Mouse (Mus musculus): ENCODE results near the gene Capn12. TPM values are rescaled to one million over a fixed set of nuclear protein-coding genes. Genes with fewer than 3 reads are reported as not detected.

Capn12 gene
- polyA plus RNA-seq, 2 experiments, result 0.01 to 0.19 TPM

DNA sequence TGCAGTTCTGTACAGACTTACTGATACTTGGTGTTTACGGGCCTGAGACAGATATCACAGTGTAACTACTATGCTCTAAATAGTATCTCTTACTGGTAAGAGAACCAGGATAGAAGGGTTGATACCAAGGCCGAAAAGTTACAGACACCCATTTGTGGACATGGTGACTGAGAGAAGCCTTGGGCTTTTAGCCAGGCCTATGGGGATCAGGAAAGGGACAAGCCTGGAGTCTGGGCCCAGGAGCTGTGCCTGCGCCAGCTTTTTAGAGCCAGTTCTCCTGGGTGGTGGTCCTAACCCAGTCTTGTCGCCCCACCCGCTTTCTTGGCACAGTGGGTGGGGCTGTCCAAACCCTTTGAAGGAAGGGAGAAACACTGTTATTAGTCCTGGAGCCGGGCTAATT, 21.0 kb downstream of the Capn12 start:
- ATAC-seq (ENCODE audit: insufficient read depth) (no peak), DNase-seq (ENCODE audit: low read depth in 3 of 3, low spot score in 3 of 3) (no peak)
- 87% methylated on average over 6 of the region's 6 CpGs for WGBS (ENCODE audit: insufficient replicate concordance)
- H3K36me3 ChIP-seq (replicated peaks; ENCODE audit: control insufficient read depth, insufficient read depth, low read depth), result peaks cover 95% of the 10 kb centered on the region
- no peak overlapping the region for H3K4me3 ChIP-seq (ENCODE audit: insufficient read depth in 1 of 2, low read depth in 2 of 2, low read length in 2 of 2)
- H3K9me3 ChIP-seq (ENCODE audit: control insufficient read depth, low read length), result no peaks in the 10 kb centered on the region
- H3K4me2 ChIP-seq (ENCODE audit: low read depth), result no peak overlapping the region
- H3K27me3 ChIP-seq (ENCODE audit: control insufficient read depth, insufficient read depth, low read length), result no peaks in the 10 kb centered on the region
- no peak overlapping the region for H3K27ac ChIP-seq
- H3K9ac ChIP-seq (replicated peaks), result no peak overlapping the region
- H3K4me1 ChIP-seq (replicated peaks; ENCODE audit: control insufficient read depth in 2 of 2, insufficient read depth in 2 of 2, low read length in 1 of 2), result no peaks in the 10 kb centered on the region
- TF ChIP-seq CTCF (IDR thresholded peaks at IDR 0.05; ENCODE audit: low read depth) (no peak), EP300 (IDR thresholded peaks at IDR 0.05; ENCODE audit: low read depth) (no peak)

DNA sequence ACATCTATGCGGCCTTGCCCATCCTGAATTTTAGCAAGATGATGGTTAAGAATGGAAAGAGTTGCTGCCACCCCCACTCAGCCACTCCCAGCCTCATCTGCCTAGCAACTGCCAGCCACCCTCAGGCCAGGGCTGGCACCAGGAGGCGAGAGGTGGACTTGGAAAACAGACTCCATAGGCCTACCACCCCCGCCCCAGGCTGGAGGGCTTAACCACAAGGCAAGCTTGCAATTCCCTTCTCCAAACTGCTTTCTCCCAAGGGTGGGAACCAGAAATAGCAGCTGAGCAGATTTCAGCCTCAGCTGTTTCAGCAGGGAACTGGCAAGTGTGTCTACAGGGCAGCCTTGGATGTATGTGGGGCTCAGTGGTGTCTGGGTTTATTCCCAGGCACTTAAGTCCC, 21.6 kb downstream of the Capn12 start:
- WGBS (ENCODE audit: insufficient replicate concordance), result 84% methylated on average over 3 of the region's 3 CpGs

DNA sequence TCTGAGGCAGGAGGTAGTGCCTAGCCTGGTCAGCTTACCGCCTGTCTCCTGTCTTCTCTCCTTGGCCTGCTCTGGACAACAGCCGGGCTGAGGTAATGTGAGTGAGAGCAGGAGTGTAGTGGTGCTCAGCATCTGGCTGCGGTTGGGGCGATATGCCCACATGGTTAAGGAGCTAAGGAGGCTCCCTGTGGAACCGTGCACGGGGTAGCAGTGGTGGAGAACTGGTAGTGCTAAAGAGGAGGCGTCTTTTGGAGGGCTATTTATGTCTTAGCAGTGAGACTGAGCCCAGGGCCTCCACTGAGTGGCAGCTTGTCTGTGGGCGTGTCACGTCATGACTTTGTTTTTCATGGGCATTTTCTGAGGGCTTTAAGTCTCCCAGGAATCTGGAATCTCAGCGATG, 22.6 kb downstream of the Capn12 start:
- no peaks in the 10 kb centered on the region for H3K4me1 ChIP-seq (replicated peaks; ENCODE audit: control insufficient read depth in 2 of 2, insufficient read depth in 2 of 2, low read length in 1 of 2)
- ATAC-seq (ENCODE audit: insufficient read depth) (no peak), DNase-seq (ENCODE audit: low read depth in 3 of 3, low spot score in 3 of 3) (no peak)
- H3K9me3 ChIP-seq (ENCODE audit: control insufficient read depth, low read length), result no peaks in the 10 kb centered on the region
- 86% methylated on average over 10 of the region's 10 CpGs for WGBS (ENCODE audit: insufficient replicate concordance)
- H3K36me3 ChIP-seq (replicated peaks; ENCODE audit: control insufficient read depth, insufficient read depth, low read depth), result peaks cover 91% of the 10 kb centered on the region
- H3K4me2 ChIP-seq (ENCODE audit: low read depth), result no peak overlapping the region
- H3K27me3 ChIP-seq (ENCODE audit: control insufficient read depth, insufficient read depth, low read length), result no peaks in the 10 kb centered on the region
- H3K27ac ChIP-seq, result no peak overlapping the region
- no peak for TF ChIP-seq CTCF (IDR thresholded peaks at IDR 0.05; ENCODE audit: low read depth)
- TF ChIP-seq EP300 (IDR thresholded peaks at IDR 0.05; ENCODE audit: low read depth), result no peak
- no peak overlapping the region for H3K4me3 ChIP-seq (ENCODE audit: insufficient read depth in 1 of 2, low read depth in 2 of 2, low read length in 2 of 2)
- H3K9ac ChIP-seq (replicated peaks), result no peak overlapping the region

More for the DNA sequence above, 21.6 kb downstream of the Capn12 start:
- Histone ChIP-seq H3K4me1 (replicated peaks; ENCODE audit: control insufficient read depth in 2 of 2, insufficient read depth in 2 of 2, low read length in 1 of 2) (no peaks in the 10 kb centered on the region), H3K27ac (no peak overlapping the region), H3K9me3 (ENCODE audit: control insufficient read depth, low read length) (no peaks in the 10 kb centered on the region), H3K4me3 (ENCODE audit: insufficient read depth in 1 of 2, low read depth in 2 of 2, low read length in 2 of 2) (no peak overlapping the region), H3K4me2 (ENCODE audit: low read depth) (no peak overlapping the region), H3K9ac (replicated peaks) (no peak overlapping the region), H3K27me3 (ENCODE audit: control insufficient read depth, insufficient read depth, low read length) (no peaks in the 10 kb centered on the region), H3K36me3 (replicated peaks; ENCODE audit: control insufficient read depth, insufficient read depth, low read depth) (peaks cover 96% of the 10 kb centered on the region)
- no peak for ATAC-seq (ENCODE audit: insufficient read depth)
- DNase-seq (ENCODE audit: low read depth in 3 of 3, low spot score in 3 of 3), result no peak
- TF ChIP-seq CTCF (IDR thresholded peaks at IDR 0.05; ENCODE audit: low read depth), result no peak
- TF ChIP-seq EP300 (IDR thresholded peaks at IDR 0.05; ENCODE audit: low read depth), result no peak

DNA sequence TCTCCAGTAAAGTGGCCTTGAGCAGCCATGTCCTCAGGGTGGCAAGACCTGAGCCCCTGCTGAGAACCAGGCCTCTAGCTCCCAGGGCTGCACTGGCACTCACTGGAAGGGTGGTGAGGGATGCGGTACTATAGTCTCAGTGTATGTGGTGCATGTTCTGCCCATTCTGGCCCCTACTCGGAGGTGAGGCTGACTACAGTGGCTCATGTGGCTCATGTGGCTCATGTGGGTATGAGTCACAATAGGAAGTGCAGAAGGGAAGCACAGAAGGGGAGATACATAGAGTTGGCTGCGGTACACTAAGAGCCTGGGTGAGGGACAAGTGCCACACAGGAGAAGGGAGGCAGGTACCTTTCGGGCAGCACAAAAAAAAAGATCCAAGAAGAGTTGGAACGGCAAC, 26.0 kb downstream of the Capn12 start:
- no peak for ATAC-seq (ENCODE audit: insufficient read depth)
- Histone ChIP-seq H3K27me3 (ENCODE audit: control insufficient read depth, insufficient read depth, low read length) (no peaks in the 10 kb centered on the region), H3K4me1 (replicated peaks; ENCODE audit: control insufficient read depth in 2 of 2, insufficient read depth in 2 of 2, low read length in 1 of 2) (no peaks in the 10 kb centered on the region), H3K4me2 (ENCODE audit: low read depth) (no peak overlapping the region), H3K9ac (replicated peaks) (no peak overlapping the region), H3K4me3 (ENCODE audit: insufficient read depth in 1 of 2, low read depth in 2 of 2, low read length in 2 of 2) (no peak overlapping the region), H3K36me3 (replicated peaks; ENCODE audit: control insufficient read depth, insufficient read depth, low read depth) (peaks cover 90% of the 10 kb centered on the region), H3K9me3 (ENCODE audit: control insufficient read depth, low read length) (no peaks in the 10 kb centered on the region), H3K27ac (no peak overlapping the region)
- no peak for DNase-seq (ENCODE audit: low read depth in 3 of 3, low spot score in 3 of 3)
- WGBS (ENCODE audit: insufficient replicate concordance), result 84% methylated on average over 5 of the region's 5 CpGs
- TF ChIP-seq EP300 (IDR thresholded peaks at IDR 0.05; ENCODE audit: low read depth) (no peak), CTCF (IDR thresholded peaks at IDR 0.05; ENCODE audit: low read depth) (no peak)

GRCm38 (mm10) chr7:28911632-28912031, 30.4 kb downstream of the Capn12 start:
- Histone ChIP-seq H3K27me3 (ENCODE audit: control insufficient read depth, insufficient read depth, low read length) (no peaks in the 10 kb centered on the region), H3K27ac (no peak overlapping the region), H3K4me2 (ENCODE audit: low read depth) (no peak overlapping the region), H3K36me3 (replicated peaks; ENCODE audit: control insufficient read depth, insufficient read depth, low read depth) (peaks cover 88% of the 10 kb centered on the region), H3K9ac (replicated peaks) (no peak overlapping the region), H3K4me1 (replicated peaks; ENCODE audit: control insufficient read depth in 2 of 2, insufficient read depth in 2 of 2, low read length in 1 of 2) (no peaks in the 10 kb centered on the region), H3K9me3 (ENCODE audit: control insufficient read depth, low read length) (no peaks in the 10 kb centered on the region), H3K4me3 (ENCODE audit: insufficient read depth in 1 of 2, low read depth in 2 of 2, low read length in 2 of 2) (no peak overlapping the region)
- WGBS (ENCODE audit: insufficient replicate concordance), result 76% methylated on average over 4 of the region's 4 CpGs
- peak; percentile 48 for ATAC-seq (ENCODE audit: insufficient read depth)
- no peak for TF ChIP-seq CTCF (IDR thresholded peaks at IDR 0.05; ENCODE audit: low read depth)
- no peak for TF ChIP-seq EP300 (IDR thresholded peaks at IDR 0.05; ENCODE audit: low read depth)
- no peak for DNase-seq (ENCODE audit: low read depth in 3 of 3, low spot score in 3 of 3)

All from liver, embryonic 14.5 days (tissue).